ENCODE assay signal across 8 mouse cellular contexts in genomic region chr16:17132089-17132905, GRCm38 (mm10). TPM values are rescaled to one million over a fixed set of nuclear protein-coding genes. Genes with fewer than 3 reads are reported as not detected.
DNase-seq lines count a peak whose midpoint lies in the region; ATAC-seq and TF ChIP-seq lines count a peak whose summit lies in the region.

Gene Sdf2l1, minus strand, starts transcription at chr16:17132383.

- no peaks in the 10 kb centered on the region for H3K9me3 ChIP-seq in CH12.LX (replicated peaks; ENCODE audit: low read length)
- no peaks in the 10 kb centered on the region for H3K9me3 ChIP-seq in forebrain, embryonic 12.5 days
- no peaks in the 10 kb centered on the region for H3K9me3 ChIP-seq in heart, postnatal 0 days (replicated peaks; ENCODE audit: control insufficient read depth, low read length)
- no peaks in the 10 kb centered on the region for H3K9me3 ChIP-seq in liver, embryonic 16.5 days (replicated peaks; ENCODE audit: control insufficient read depth, low read length)
- no peaks in the 10 kb centered on the region for H3K9me3 ChIP-seq in neural tube, embryonic 13.5 days

- TF ChIP-seq EP300 in CH12.LX (IDR thresholded peaks at IDR 0.05; ENCODE audit: low read length), result no peak
- peak; percentile 77; the same call in 1 of the 2 replicates for TF ChIP-seq EP300 in heart, postnatal 0 days (IDR thresholded peaks at IDR 0.05; ENCODE audit: low read depth)

- no peak within 1 kb of the TSS for H3K27ac ChIP-seq in CH12.LX (ENCODE audit: insufficient read depth, low read depth)
- H3K27ac ChIP-seq in forebrain, embryonic 12.5 days, result peak within 1 kb of the TSS; percentile 87
- no peak within 1 kb of the TSS for H3K27ac ChIP-seq in heart, postnatal 0 days (ENCODE audit: low read depth)
- H3K27ac ChIP-seq in liver, embryonic 16.5 days (ENCODE audit: low read length), result peak within 1 kb of the TSS; percentile 62
- H3K27ac ChIP-seq in neural tube, embryonic 13.5 days (replicated peaks), result peak within 1 kb of the TSS; percentile 87
- H3K27ac ChIP-seq in testis, adult 2 months (ENCODE audit: control insufficient read depth, insufficient read depth, low read depth, low read length), result peak within 1 kb of the TSS; percentile 95

- peak within 1 kb of the TSS; percentile 75 to 92 (median 76) for H3K4me3 ChIP-seq in CH12.LX (replicated peaks in 1 of 3; ENCODE audit: low read depth in 2 of 3, low read length in 2 of 3, poor library complexity in 1 of 3)
- H3K4me3 ChIP-seq in forebrain, embryonic 12.5 days (replicated peaks), result peak within 1 kb of the TSS; percentile 75
- H3K4me3 ChIP-seq in heart, postnatal 0 days (ENCODE audit: low read depth, low read length), result peak within 1 kb of the TSS; percentile 65
- peak within 1 kb of the TSS; percentile 93 for H3K4me3 ChIP-seq in liver, embryonic 16.5 days (ENCODE audit: low read depth, low read length)
- peak within 1 kb of the TSS; percentile 76 for H3K4me3 ChIP-seq in neural tube, embryonic 13.5 days
- H3K4me3 ChIP-seq in testis, adult 2 months (ENCODE audit: control insufficient read depth, low read depth, low read length), result peak within 1 kb of the TSS; percentile 97

- H3K27me3 ChIP-seq in CH12.LX (replicated peaks), result no peaks in the 10 kb centered on the region
- no peaks in the 10 kb centered on the region for H3K27me3 ChIP-seq in forebrain, embryonic 12.5 days
- H3K27me3 ChIP-seq in heart, postnatal 0 days (ENCODE audit: control insufficient read depth, insufficient read depth, low read length), result no peaks in the 10 kb centered on the region
- no peaks in the 10 kb centered on the region for H3K27me3 ChIP-seq in liver, embryonic 16.5 days (ENCODE audit: control insufficient read depth, insufficient read depth, low read depth, low read length)
- H3K27me3 ChIP-seq in neural tube, embryonic 13.5 days, result no peaks in the 10 kb centered on the region
- H3K27me3 ChIP-seq in testis, adult 2 months (ENCODE audit: control insufficient read depth, insufficient read depth, low read length), result no peaks in the 10 kb centered on the region

- in situ Hi-C loops in CH12.LX (cut with MboI; ENCODE audit: low pct_ligation_motif_present, low pct_unique_long_range_greater_than_20kb, low sequenced_read_pairs), result loop anchor here (5.0 kb wide), 2 partner anchors 70 to 150 kb away; partner anchors contain the start of gene Ube2l3

- H3K36me3 ChIP-seq in CH12.LX (replicated peaks in 1 of 2; ENCODE audit: control insufficient read depth in 1 of 2, insufficient read depth in 1 of 2, low read length in 1 of 2), result peaks cover 0 to 14% of the 10 kb centered on the region in 2 experiments
- no peaks in the 10 kb centered on the region for H3K36me3 ChIP-seq in forebrain, embryonic 12.5 days (replicated peaks)
- no peaks in the 10 kb centered on the region for H3K36me3 ChIP-seq in heart, postnatal 0 days (replicated peaks; ENCODE audit: control insufficient read depth, insufficient read depth, low read length)
- H3K36me3 ChIP-seq in liver, embryonic 16.5 days (ENCODE audit: control insufficient read depth, insufficient read depth), result no peaks in the 10 kb centered on the region
- no peaks in the 10 kb centered on the region for H3K36me3 ChIP-seq in neural tube, embryonic 13.5 days
- H3K36me3 ChIP-seq in testis, adult 2 months (ENCODE audit: control insufficient read depth, insufficient read depth, low read length), result no peaks in the 10 kb centered on the region; the same call in 1 of the 2 replicates

- no peaks in the 10 kb centered on the region; the same call in 1 of the 2 replicates for H3K79me2 ChIP-seq in CH12.LX (replicated peaks; ENCODE audit: control insufficient read depth, extremely low read depth, insufficient read depth, poor library complexity, severe bottlenecking)

- peaks cover 10 to 26% of the 10 kb centered on the region in 2 experiments for H3K4me1 ChIP-seq in CH12.LX (ENCODE audit: control insufficient read depth in 1 of 2, insufficient read depth in 2 of 2)
- peaks cover 17% of the 10 kb centered on the region for H3K4me1 ChIP-seq in forebrain, embryonic 12.5 days
- H3K4me1 ChIP-seq in heart, postnatal 0 days (ENCODE audit: control insufficient read depth, insufficient read depth), result peaks cover 5% of the 10 kb centered on the region; the same call in 1 of the 2 replicates
- peaks cover 9% of the 10 kb centered on the region for H3K4me1 ChIP-seq in liver, embryonic 16.5 days (ENCODE audit: control insufficient read depth, low read depth, low read length)
- H3K4me1 ChIP-seq in neural tube, embryonic 13.5 days (replicated peaks), result peaks cover 22% of the 10 kb centered on the region
- H3K4me1 ChIP-seq in testis, adult 2 months (ENCODE audit: control insufficient read depth, insufficient read depth, low read length), result peaks cover 11% of the 10 kb centered on the region

- peak within 1 kb of the TSS; percentile 83 for H3K4me2 ChIP-seq in CH12.LX (ENCODE audit: insufficient read depth, low read depth, poor library complexity, severe bottlenecking)
- H3K4me2 ChIP-seq in forebrain, embryonic 12.5 days, result peak within 1 kb of the TSS; percentile 82
- H3K4me2 ChIP-seq in heart, postnatal 0 days (ENCODE audit: low read depth, low read length), result peak within 1 kb of the TSS; percentile 78
- peak within 1 kb of the TSS; percentile 100 for H3K4me2 ChIP-seq in liver, embryonic 16.5 days (ENCODE audit: low read depth, low read length)
- peak within 1 kb of the TSS; percentile 97 for H3K4me2 ChIP-seq in neural tube, embryonic 13.5 days

- TF ChIP-seq RAD21 in CH12.LX (IDR thresholded peaks at IDR 0.05; ENCODE audit: low read depth, low read length), result no peak

- peak; percentile 98 for ATAC-seq in forebrain, embryonic 12.5 days (ENCODE audit: low FRiP score)
- ATAC-seq in heart, postnatal 0 days (ENCODE audit: insufficient read depth, low read depth), result peak; percentile 99
- ATAC-seq in liver, embryonic 16.5 days (ENCODE audit: low read depth), result peak; percentile 99
- ATAC-seq in neural tube, embryonic 13.5 days (ENCODE audit: low read depth), result peak; percentile 99

- dilution Hi-C loops in CH12.LX (cut with MboI; ENCODE audit: extremely low pct_ligation_motif_present, extremely low pct_unique_long_range_greater_than_20kb, low sequenced_read_pairs), result no loop called here

- H3K9ac ChIP-seq in CH12.LX (ENCODE audit: insufficient read depth, low read depth), result peak within 1 kb of the TSS; percentile 61
- H3K9ac ChIP-seq in forebrain, embryonic 12.5 days, result peak within 1 kb of the TSS; percentile 70
- peak within 1 kb of the TSS; percentile 5; the same call in 1 of the 2 replicates for H3K9ac ChIP-seq in heart, postnatal 0 days (replicated peaks; ENCODE audit: low read depth, low read length)
- peak within 1 kb of the TSS; percentile 82 for H3K9ac ChIP-seq in liver, embryonic 16.5 days (ENCODE audit: low read depth, low read length)
- H3K9ac ChIP-seq in neural tube, embryonic 13.5 days, result peak within 1 kb of the TSS; percentile 80

- TF ChIP-seq POLR2A in CH12.LX (IDR thresholded peaks at IDR 0.05; ENCODE audit: low read depth, low read length), result peak; percentile 98
- peak; percentile 74 for TF ChIP-seq POLR2A in testis, adult 2 months (IDR thresholded peaks at IDR 0.05; ENCODE audit: control insufficient read depth, low read depth, low read length)

- DNase-seq in CH12.LX (ENCODE audit: extremely low read depth), result peak; percentile 100
- peak; percentile 97 for DNase-seq in c-Kit-positive CD71-positive TER-119-negative erythroid progenitor cells, embryonic 14.5 days (ENCODE audit: low read depth)
- DNase-seq in heart, postnatal 0 days (ENCODE audit: low spot score), result peak; percentile 97
- peak; percentile 98 to 99 for DNase-seq in kidney, postnatal 4 days

- WGBS in forebrain, embryonic 12.5 days, result 1% methylated on average over 47 of the region's 47 CpGs
- WGBS in heart, postnatal 0 days, result 1% methylated on average over 47 of the region's 47 CpGs
- under 1% methylated on average over 47 of the region's 47 CpGs for WGBS in liver, embryonic 16.5 days (ENCODE audit: insufficient replicate concordance)
- WGBS in neural tube, embryonic 13.5 days, result under 1% methylated on average over 47 of the region's 47 CpGs

- peak in 1 of 2 experiments; percentile 50; a peak in 2 of 4 replicates for TF ChIP-seq CTCF in CH12.LX (conservative IDR thresholded peaks at IDR 0.05 in 1 of 2, IDR thresholded peaks at IDR 0.05 in 1 of 2; ENCODE audit: low read depth in 2 of 2, low read length in 2 of 2)
- TF ChIP-seq CTCF in heart, postnatal 0 days (IDR thresholded peaks at IDR 0.05; ENCODE audit: low read depth), result peak; percentile 24; the same call in 1 of the 2 replicates
- TF ChIP-seq CTCF in testis, adult 2 months (IDR thresholded peaks at IDR 0.05; ENCODE audit: control insufficient read depth, insufficient read depth, insufficient replicate concordance, low read depth, low read length), result no peak

TF ChIP-seq in CH12.LX, 34 proteins besides CTCF, POLR2A, EP300 and RAD21 (continues in another document):
- TF ChIP-seq HCFC1 (IDR thresholded peaks at IDR 0.05; ENCODE audit: low read depth, low read length) (peak; percentile 58), NELFE (IDR thresholded peaks at IDR 0.05; ENCODE audit: low read depth, low read length) (peak; percentile 88), KAT2A (IDR thresholded peaks at IDR 0.05; ENCODE audit: insufficient replicate concordance, low read length) (peak; percentile 73; the same call in 1 of the 2 replicates), ELF1 (IDR thresholded peaks at IDR 0.05; ENCODE audit: low read depth, low read length) (peak; percentile 92), SMC3 (IDR thresholded peaks at IDR 0.05; ENCODE audit: low read depth, low read length) (0 out of 2 replicates have a peak, but pooled peaks have one; percentile 5), CHD2 (IDR thresholded peaks at IDR 0.05; ENCODE audit: low read length) (peak; percentile 97), E2F4 (IDR thresholded peaks at IDR 0.05; ENCODE audit: insufficient replicate concordance, low read depth, low read length) (peak; percentile 85; the same call in 1 of the 2 replicates), POLR2AphosphoS2 (IDR thresholded peaks at IDR 0.05; ENCODE audit: low read depth, low read length) (peak; percentile 80), MAZ (IDR thresholded peaks at IDR 0.05; ENCODE audit: low read depth, low read length) (peak; percentile 56; the same call in 1 of the 2 replicates), JUND (conservative IDR thresholded peaks at IDR 0.05; ENCODE audit: low read depth, low read length) (no peak), NRF1 (IDR thresholded peaks at IDR 0.05; ENCODE audit: low read depth, low read length) (peak; percentile 71)

RNA-seq across cellular contexts. Expression of gene Sdf2l1, which starts in this region (rescaled TPM):
- total RNA-seq in CH12.LX (2012; rRNA removed) (235 and 348 TPM in 2 replicates), CH12.LX (2014; rRNA removed) (159 and 168 TPM in 2 replicates)
- 159 and 165 TPM in 2 replicates for polyA plus RNA-seq in CH12.LX (2012; ENCODE audit: insufficient read length, low read depth)
- 63.8 and 66.3 TPM in 2 replicates for polyA plus RNA-seq in forebrain, embryonic 12.5 days (2016; fragmentation: Nextera tagmentation; extraction: Ambion mirVana)
- 18.4 and 22.9 TPM in 2 replicates for total RNA-seq in heart, postnatal 0 days (2014; rRNA removed; ENCODE audit: low replicate concordance)
- 12.4 and 20.5 TPM in 2 replicates for polyA plus RNA-seq in heart, postnatal 0 days (2015; fragmentation: Nextera tagmentation; extraction: Ambion mirVana)
- polyA plus RNA-seq in liver, embryonic 16.5 days (2015; fragmentation: Nextera tagmentation; extraction: Ambion mirVana), result 43.3 and 45.5 TPM in 2 replicates
- 51.1 and 67.2 TPM in 2 replicates for polyA plus RNA-seq in neural tube, embryonic 13.5 days (2015; fragmentation: Nextera tagmentation; extraction: Ambion mirVana)
- polyA plus RNA-seq in testis, adult 2 months (2012; rRNA removed), result 77.4 and 82.4 TPM in 2 replicates

Comparison
In these comparisons a context has a peak if more than half of its experiments do, and no peak if none do; other contexts are left out.
1. H3K27ac ChIP-seq: peak in forebrain, embryonic 12.5 days (single experiment), liver, embryonic 16.5 days (single experiment), neural tube, embryonic 13.5 days (single experiment) and testis, adult 2 months (single experiment); none in CH12.LX (single experiment) and heart, postnatal 0 days (single experiment).
2. H3K9ac ChIP-seq: peak in every context shown above with its lines; median percentile 82 in liver, embryonic 16.5 days; 80 in neural tube, embryonic 13.5 days; 70 in forebrain, embryonic 12.5 days; 61 in CH12.LX; 5 in heart, postnatal 0 days.
3. Peak in every context shown above with its lines, with median percentiles within 50 percentile points of each other: DNase-seq, H3K4me2 ChIP-seq, H3K4me3 ChIP-seq and ATAC-seq.